Mouse (Mus musculus) hindbrain, embryonic 12.5 days (tissue): ENCODE measurements around the gene Idh3b. TPM values are rescaled to one million over a fixed set of nuclear protein-coding genes. Genes with fewer than 3 reads are reported as not detected.

Experiments
- ATAC-seq: fragments of 200-750 bp; cut with Nextera tagmentation; 2 replicates; pipeline ENCODE4 v1.8.0; 2017; ENCODE audit warnings: moderate TSS enrichment; ENCODE audit not compliant: low FRiP score
- H3K27ac ChIP-seq: fragments of 300-500 bp; sonication (generic); 2 replicates; pipeline ENCODE4 v1.5.1; 2016; ENCODE audit warnings: mild to moderate bottlenecking
- H3K27me3 ChIP-seq: fragments of 300-500 bp; sonication (generic); 2 replicates; pipeline ENCODE4 v1.6.1; 2016; ENCODE audit warnings: mild to moderate bottlenecking
- H3K36me3 ChIP-seq: fragments of 300-500 bp; sonication (generic); 2 replicates; pipeline ENCODE4 v1.6.1; 2016; ENCODE audit warnings: mild to moderate bottlenecking
- H3K4me1 ChIP-seq: fragments of 300-500 bp; sonication (generic); 2 replicates; pipeline ENCODE4 v1.6.1; 2016
- H3K4me2 ChIP-seq: fragments of 300-500 bp; sonication (generic); replicated peaks from 2 replicates; pipeline ENCODE4 v1.6.1; 2016; ENCODE audit warnings: mild to moderate bottlenecking
- H3K4me3 ChIP-seq: fragments of 300-500 bp; sonication (generic); 2 replicates; pipeline ENCODE4 v1.5.1; 2016; ENCODE audit warnings: mild to moderate bottlenecking
- H3K9ac ChIP-seq: fragments of 300-500 bp; sonication (generic); 2 replicates; pipeline ENCODE4 v1.6.1; 2016; ENCODE audit warnings: mild to moderate bottlenecking, moderate library complexity
- H3K9me3 ChIP-seq: fragments of 300-500 bp; sonication (generic); replicated peaks from 2 replicates; pipeline ENCODE4 v1.6.1; 2016; ENCODE audit warnings: mild to moderate bottlenecking
- WGBS: fragments of 180-500 bp; shearing (Covaris S2); methylation state at CpG from one replicate; pipeline ENCODE4 v1.1.7; 2016; 5-methylcytosine and 5-hydroxymethylcytosine counted together
- polyA plus RNA-seq: library from polyadenylated mRNA; unstranded; fragments of >200 nt; fragmentation: Nextera tagmentation; extraction: Ambion mirVana; gene quantifications from 2 replicates; pipeline ENCODE4 v1.2.1, GENCODE M21; 2016

Gene Idh3b
- polyA plus RNA-seq, 1 experiment from 2014 or later: 119 TPM

- H3K9me3 ChIP-seq: no peaks in the 10 kb centered on the region
- no peak for ATAC-seq
Observed at GRCm38 (mm10) chr2:130261914-130262313, 22.4 kb downstream of the Idh3b start.

GRCm38 (mm10) chr2:130260822-130261221 is 23.5 kb downstream of the Idh3b start:
- H3K4me2 ChIP-seq: no peak overlapping the region
- H3K9me3 ChIP-seq: no peaks in the 10 kb centered on the region
- H3K4me3 ChIP-seq: no peak overlapping the region
- WGBS: 91% methylated on average over 4 of the region's 4 CpGs
- no peaks in the 10 kb centered on the region for H3K4me1 ChIP-seq
- H3K9ac ChIP-seq: no peak overlapping the region
- H3K27ac ChIP-seq: no peak overlapping the region
- H3K27me3 ChIP-seq: no peaks in the 10 kb centered on the region
- H3K36me3 ChIP-seq: no peaks in the 10 kb centered on the region
- no peak for ATAC-seq

More at GRCm38 (mm10) chr2:130261914-130262313, 22.4 kb downstream of the Idh3b start:
- Histone ChIP-seq H3K4me3 (no peak overlapping the region), H3K36me3 (no peaks in the 10 kb centered on the region), H3K9ac (no peak overlapping the region), H3K27ac (no peak overlapping the region), H3K4me1 (no peaks in the 10 kb centered on the region), H3K27me3 (no peaks in the 10 kb centered on the region), H3K4me2 (no peak overlapping the region)
- 89% methylated on average over 2 of the region's 2 CpGs for WGBS

DNA sequence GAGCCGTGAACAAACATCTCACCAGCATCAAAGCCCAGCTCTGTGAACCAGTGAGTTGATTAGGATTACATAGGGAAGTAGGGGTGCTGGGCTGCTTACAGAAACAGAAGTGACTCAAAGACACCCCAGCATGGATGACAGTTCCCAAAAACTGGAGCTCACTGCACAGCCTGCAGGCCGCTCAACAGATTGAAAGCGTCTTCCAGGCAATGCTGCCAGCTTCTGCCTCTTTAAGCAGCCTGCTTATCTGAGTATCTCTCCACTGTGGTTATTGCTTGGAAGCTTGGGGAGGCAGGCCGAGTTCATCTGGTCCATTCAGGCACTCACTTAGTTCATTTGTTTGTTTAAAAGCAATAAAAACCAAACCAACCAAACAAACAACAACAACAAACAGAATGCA is 27.6 kb downstream of the Idh3b start:
- Histone ChIP-seq H3K4me1 (no peaks in the 10 kb centered on the region), H3K4me3 (no peak overlapping the region), H3K9ac (no peak overlapping the region), H3K9me3 (no peaks in the 10 kb centered on the region), H3K36me3 (no peaks in the 10 kb centered on the region), H3K4me2 (no peak overlapping the region), H3K27ac (no peak overlapping the region), H3K27me3 (no peaks in the 10 kb centered on the region)
- 90% methylated on average over 4 of the region's 4 CpGs for WGBS
- no peak for ATAC-seq

- WGBS: 80% methylated on average over 7 of the region's 7 CpGs
- Histone ChIP-seq H3K36me3 (no peaks in the 10 kb centered on the region), H3K9me3 (no peaks in the 10 kb centered on the region), H3K9ac (no peak overlapping the region), H3K27ac (no peak overlapping the region), H3K4me1 (no peaks in the 10 kb centered on the region), H3K27me3 (no peaks in the 10 kb centered on the region; the same call in 1 of the 2 replicates), H3K4me2 (no peak overlapping the region), H3K4me3 (no peak overlapping the region)
- no peak for ATAC-seq
Observed at GRCm38 (mm10) chr2:130248226-130248625, 36.1 kb downstream of the Idh3b start.

GRCm38 (mm10) chr2:130246912-130247311 is 37.4 kb downstream of the Idh3b start:
- H3K9me3 ChIP-seq: no peaks in the 10 kb centered on the region
- no peak overlapping the region for H3K27ac ChIP-seq
- no peaks in the 10 kb centered on the region; the same call in 1 of the 2 replicates for H3K27me3 ChIP-seq
- 49% methylated on average over 9 of the region's 9 CpGs for WGBS
- H3K36me3 ChIP-seq: no peaks in the 10 kb centered on the region
- H3K4me2 ChIP-seq: no peak overlapping the region
- no peak overlapping the region for H3K9ac ChIP-seq
- H3K4me3 ChIP-seq: no peak overlapping the region
- no peaks in the 10 kb centered on the region for H3K4me1 ChIP-seq
- no peak for ATAC-seq

Other genes starting within 250 kb of the Idh3b start
- not detected in 2 replicates for gene Tgm6, start 172.1 kb downstream of the Idh3b start, polyA plus RNA-seq
- gene Snrpb, start 105.1 kb downstream of the Idh3b start, polyA plus RNA-seq: 440 and 489 TPM in 2 replicates
- gene Tmc2, start 89.4 kb downstream of the Idh3b start, polyA plus RNA-seq: not detected in 2 replicates
- gene Nop56, start 10.1 kb downstream of the Idh3b start, polyA plus RNA-seq: 262 and 300 TPM in 2 replicates
- gene Ebf4, start 10.6 kb upstream of the Idh3b start, polyA plus RNA-seq: 3.4 TPM in 2 replicates
- 53.3 and 57.0 TPM in 2 replicates for gene Cpxm1, start 113.0 kb upstream of the Idh3b start, polyA plus RNA-seq
- 0.34 TPM in 1 of 2 replicates, not detected in the other for gene Gm28372, start 120.7 kb upstream of the Idh3b start, polyA plus RNA-seq
- gene 1700020A23Rik, start 120.7 kb upstream of the Idh3b start, polyA plus RNA-seq: 0.35 TPM in 1 of 2 replicates, not detected in the other
- gene Tmem239, start 121.9 kb upstream of the Idh3b start, polyA plus RNA-seq: not detected in 2 replicates
- 107 and 115 TPM in 2 replicates for gene Vps16, start 139.8 kb upstream of the Idh3b start, polyA plus RNA-seq
- gene Pced1a, start 140.2 kb upstream of the Idh3b start, polyA plus RNA-seq: 12.3 and 12.4 TPM in 2 replicates
- gene Ptpra, start 165.7 kb upstream of the Idh3b start, polyA plus RNA-seq: 129 and 138 TPM in 2 replicates